Mouse (Mus musculus) cerebellum, postnatal 4 days (tissue): ENCODE results near the gene Crybb1.

Experiments
- DNase-seq, 2 experiments: peaks; one replicate each; pipeline ENCODE4 v3.0.0; 2022; ENCODE audit warnings: low spot score in 2 of 2, mixed read lengths in 1 of 2

Crybb1 gene

GRCm38 (mm10) chr5:112302310-112302709 lies 46.7 kb downstream of the Crybb1 start:
- no peak for DNase-seq

- DNase-seq: no peak
Measured at GRCm38 (mm10) chr5:112305842-112306241, 50.2 kb downstream of the Crybb1 start.

GRCm38 (mm10) chr5:112313222-112313885 lies 57.7 kb downstream of the Crybb1 start:
- no peak for DNase-seq

- no peak for DNase-seq
Measured at GRCm38 (mm10) chr5:112316468-112316867, 60.9 kb downstream of the Crybb1 start.

GRCm38 (mm10) chr5:112317328-112317727 lies 61.7 kb downstream of the Crybb1 start:
- no peak for DNase-seq
